Mouse (Mus musculus): ENCODE measurements around the gene Mindy4.

DNA sequence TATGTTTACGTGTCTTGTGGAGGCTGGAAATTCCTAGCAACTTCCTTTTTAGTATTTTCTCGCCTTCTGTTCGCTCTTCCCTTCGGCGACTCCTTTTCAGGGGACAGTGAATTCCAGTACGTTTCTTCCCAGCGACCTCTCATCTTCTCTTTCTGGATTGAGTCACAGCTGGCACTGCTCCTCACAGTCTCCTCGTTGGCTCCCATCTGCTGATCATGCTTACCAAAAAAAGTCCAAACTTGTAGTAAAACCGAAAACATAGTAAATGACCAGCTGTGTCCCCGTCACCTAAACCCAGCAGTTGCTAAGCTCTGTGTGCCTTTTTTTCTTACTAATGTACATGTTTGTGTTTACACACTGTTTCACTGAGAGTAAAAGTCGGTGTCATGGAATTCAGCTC, 47.6 kb downstream of the Mindy4 start:
- TF ChIP-seq ZC3H11A (IDR thresholded peaks at IDR 0.05; ENCODE audit: borderline replicate concordance, low read depth, low read length) (no peak), MAFK (IDR thresholded peaks at IDR 0.05; ENCODE audit: insufficient read depth, low read depth, low read length) (no peak), HCFC1 (IDR thresholded peaks at IDR 0.05; ENCODE audit: borderline replicate concordance, insufficient read depth, low read length) (no peak)
